13 mouse cellular contexts compared by ENCODE assay signal in the genomic region with DNA sequence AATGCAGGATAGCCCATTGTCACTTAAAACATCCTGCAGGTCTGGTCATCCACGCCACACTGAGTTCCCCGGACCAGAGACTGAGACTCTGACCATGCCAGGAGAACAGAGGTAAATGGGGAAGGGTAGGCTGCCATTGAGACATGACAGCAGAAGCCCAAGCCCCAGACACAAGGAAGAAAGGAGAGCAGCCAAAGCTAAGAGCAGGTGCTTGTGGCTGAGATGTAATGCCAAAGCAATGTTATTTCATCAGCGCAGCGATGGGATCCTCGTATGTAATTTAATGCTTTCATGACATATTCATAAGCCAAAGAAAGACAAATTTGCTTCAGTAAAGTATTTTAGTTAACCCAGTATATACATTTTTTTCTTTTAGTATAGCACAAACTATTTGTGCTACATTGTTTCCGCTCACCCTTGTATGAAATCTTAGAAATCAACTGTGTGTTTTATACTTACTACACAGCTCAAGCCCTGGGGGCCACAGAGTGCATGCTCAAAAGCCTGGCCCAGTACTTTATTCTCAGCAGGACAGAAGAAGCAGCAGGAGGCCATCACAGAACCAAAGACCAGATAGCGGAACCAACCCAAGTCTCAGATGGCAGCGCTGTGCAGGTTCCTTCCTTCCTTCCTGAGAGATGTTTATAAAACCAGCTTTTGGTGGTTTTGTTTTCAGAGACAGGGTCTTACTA.
"Had no signal": no experiment of that assay in that cellular context is flagged by ENCODE, and none has a peak within 500 bp of the region (broad histone marks: within the 10 kb centered on the region; RNA-seq: fewer than 3 reads in every experiment).

No protein-coding gene starts in this region.

- H3K4me2 ChIP-seq: lung, embryonic 14.5 days; midbrain, embryonic 12.5 days; neural tube, embryonic 12.5 days had no signal

- H3K4me3 ChIP-seq: midbrain, embryonic 10.5 days; midbrain, embryonic 12.5 days; neural tube, embryonic 12.5 days had no signal

- DNase-seq: lung, adult 18-20 months; lung, embryonic 14.5 days; lung, postnatal 10 days; lung, postnatal 4 days; midbrain, embryonic 14.5 days; right cerebral cortex, postnatal 14 days; spleen, adult 18-20 months; thymus, adult 18-20 months; thymus, postnatal 14 days; thymus, postnatal 36 days had no signal

- H3K36me3 ChIP-seq: midbrain, embryonic 12.5 days; neural tube, embryonic 12.5 days had no signal

- H3K27me3 ChIP-seq: midbrain, embryonic 12.5 days; neural tube, embryonic 12.5 days had no signal

- H3K27ac ChIP-seq: midbrain, embryonic 10.5 days; midbrain, embryonic 12.5 days; neural tube, embryonic 12.5 days had no signal
